Mouse (Mus musculus) gastrocnemius, adult 2 months (tissue): ENCODE measurements at regions not wholly inside any gene's neighbourhood (a gene's known extent, or its start where the extent isn't known, plus 50 kb on each side); places are given as distances from the start of the nearest gene placed in this dataset.

ENCODE experiments used
- DNase-seq: peaks from one replicate; pipeline ENCODE4 v3.0.0; 2022
- H3K27ac ChIP-seq: fragments of 200-600 bp; 2 replicates; pipeline ENCODE4 v1.8.1; 2022; ENCODE audit warnings: mild to moderate bottlenecking
- H3K4me3 ChIP-seq: fragments of 200-600 bp; 2 replicates; pipeline ENCODE4 v1.8.1; 2022; ENCODE audit warnings: mild to moderate bottlenecking, moderate library complexity
- CTCF ChIP-seq: fragments of 200-600 bp; IDR thresholded peaks from 2 replicates; pipeline ENCODE4 v1.8.1; 2022; ENCODE audit warnings: antibody characterized with exemption, mild to moderate bottlenecking, moderate library complexity
- intact Hi-C: fragments of 180-260 bp; cut with DNase I; formaldehyde crosslinking; loops from one replicate; pipeline ENCODE4 v1.15.1; 2025

DNA sequence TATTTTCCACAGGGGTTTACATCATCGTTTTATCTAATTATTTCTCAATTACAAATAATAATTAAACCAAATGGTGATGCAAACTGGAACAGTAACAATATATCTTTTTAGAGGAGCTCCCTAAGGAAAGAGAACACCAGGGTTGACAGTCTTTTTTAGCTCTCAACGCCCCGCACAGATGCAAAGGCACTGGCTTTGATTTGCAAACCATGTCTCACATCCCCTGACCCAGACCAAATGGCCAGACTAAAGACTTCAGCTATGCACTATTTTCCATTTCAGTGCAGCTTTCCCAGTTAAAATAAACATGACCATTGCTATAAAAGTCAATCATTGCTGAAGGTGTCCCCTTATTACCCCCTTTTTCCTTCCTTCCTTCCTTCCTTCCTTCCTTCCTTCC lies 730.6 kb downstream of the Slc4a3 start:
- Histone ChIP-seq H3K27ac (no peak overlapping the region), H3K4me3 (peak overlapping the region; percentile 31)
- intact Hi-C loops = no loop called here
- no peak for DNase-seq
- no peak for TF ChIP-seq CTCF

DNA sequence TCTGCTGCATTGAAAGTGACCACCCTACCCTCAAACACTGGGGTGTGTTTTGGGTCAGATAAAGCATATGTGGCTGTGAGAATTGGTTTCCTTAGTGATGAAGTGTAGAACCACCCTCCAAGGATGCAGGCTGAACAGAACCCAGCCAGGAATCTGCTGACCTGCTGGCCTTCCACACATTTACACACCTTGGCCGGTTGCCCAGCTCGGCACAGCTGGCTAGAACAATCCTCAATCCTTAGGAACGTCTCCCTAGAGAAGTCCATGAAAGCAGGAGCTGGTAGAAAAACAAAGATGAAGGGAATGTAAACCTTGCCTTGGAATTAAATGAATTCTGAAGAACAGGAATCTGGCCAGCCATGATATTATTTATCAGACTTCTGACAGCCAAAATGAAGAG lies 737.3 kb downstream of the Slc4a3 start:
- no peak for TF ChIP-seq CTCF
- DNase-seq = peak; percentile 51
- Histone ChIP-seq H3K27ac (no peak overlapping the region), H3K4me3 (no peak overlapping the region)
- intact Hi-C loops = no loop called here

DNA sequence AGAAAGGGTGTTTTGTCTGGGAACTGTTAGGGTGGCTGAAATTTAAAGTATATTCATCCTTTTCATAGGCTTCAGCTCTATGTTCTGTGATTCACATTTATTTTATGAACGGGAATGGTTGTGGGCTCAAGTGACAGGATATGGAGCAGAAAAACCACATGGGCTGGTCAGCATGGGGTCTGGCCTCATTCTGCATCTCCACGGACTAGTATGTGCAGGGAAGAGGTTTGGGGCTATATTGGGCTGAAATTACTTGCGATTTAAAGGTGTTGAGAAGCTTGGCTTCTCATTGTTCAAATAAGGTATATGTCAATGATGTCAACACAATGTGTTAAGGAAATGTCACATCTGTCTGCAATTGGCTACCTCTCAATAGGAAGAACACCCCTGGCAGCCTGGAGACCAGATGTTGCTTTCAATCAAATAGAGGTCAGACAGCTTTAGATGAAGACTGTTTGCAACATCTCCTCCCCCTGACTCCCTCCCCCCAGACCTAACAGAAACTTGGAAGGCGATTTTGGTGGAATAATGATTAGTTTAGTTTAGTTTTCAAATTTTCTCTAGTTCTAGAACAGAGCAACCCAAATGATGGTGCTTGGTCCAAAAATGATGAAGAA lies 777.0 kb downstream of the Slc4a3 start:
- intact Hi-C loops = no loop called here
- DNase-seq = no peak
- TF ChIP-seq CTCF = no peak
- Histone ChIP-seq H3K27ac (no peak overlapping the region), H3K4me3 (no peak overlapping the region)

DNA sequence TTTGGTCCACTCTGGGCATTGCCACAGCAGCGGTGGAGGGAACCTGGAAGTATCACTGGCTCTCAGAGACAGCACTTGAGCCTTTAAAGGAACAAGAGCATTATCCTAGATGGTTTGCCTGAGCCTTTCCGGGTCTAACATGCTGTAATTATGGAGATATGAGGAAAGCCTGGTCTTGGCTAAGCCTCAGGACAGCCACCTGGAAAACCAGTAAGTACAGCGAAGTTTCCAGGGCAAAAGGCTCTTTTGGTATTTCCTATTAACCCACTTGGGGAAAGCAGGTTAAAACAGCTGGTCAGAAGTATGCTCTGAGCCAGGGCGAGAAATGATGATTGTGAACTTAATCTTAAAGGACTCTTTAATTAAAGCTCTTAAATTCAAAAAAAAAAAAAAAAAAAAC lies 777.5 kb downstream of the Slc4a3 start:
- no peak for TF ChIP-seq CTCF
- Histone ChIP-seq H3K4me3 (no peak overlapping the region), H3K27ac (no peak overlapping the region)
- intact Hi-C loops = no loop called here
- DNase-seq = peak; percentile 15

DNA sequence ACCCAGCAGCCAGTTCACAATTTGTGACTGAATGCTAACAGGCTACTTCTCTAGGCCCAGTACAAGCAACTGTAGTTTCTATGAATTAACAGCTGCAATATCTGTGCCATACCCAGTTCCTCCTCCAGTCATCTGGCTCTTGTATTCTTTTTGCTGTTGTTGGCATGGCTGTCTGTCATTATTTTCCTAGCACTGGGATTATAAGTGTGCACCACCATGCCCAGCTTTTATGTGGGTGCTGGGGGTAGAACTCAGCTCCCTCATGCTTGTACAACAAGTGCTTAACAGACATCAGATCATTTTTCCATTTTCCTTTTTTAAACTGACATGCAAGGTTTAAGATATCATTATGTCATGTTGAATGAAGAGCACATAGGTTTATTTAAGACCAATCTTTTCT lies 789.9 kb downstream of the Slc4a3 start:
- no peak overlapping the region for H3K27ac ChIP-seq
- no peak for DNase-seq
- no peak for TF ChIP-seq CTCF
- H3K4me3 ChIP-seq = no peak overlapping the region
- intact Hi-C loops = no loop called here

DNA sequence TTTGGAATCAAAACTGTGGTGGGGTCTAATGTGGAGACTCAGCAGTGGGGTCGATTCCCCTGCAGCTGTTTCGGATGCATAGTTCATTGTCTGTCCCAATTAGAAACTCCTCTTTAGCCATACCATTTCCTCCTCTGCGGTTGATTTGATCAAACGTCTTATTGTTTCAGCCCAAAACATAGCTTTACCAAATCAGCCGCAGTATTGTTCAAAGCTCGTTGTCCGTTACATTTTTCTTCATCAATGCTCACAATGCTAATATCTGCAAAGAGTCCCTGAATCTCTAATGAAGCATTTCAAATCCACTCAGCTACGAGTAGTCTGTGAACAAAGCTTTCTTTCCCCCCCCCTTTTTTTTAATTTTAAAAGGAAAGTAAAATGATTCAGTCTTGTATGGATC lies 816.0 kb downstream of the Slc4a3 start:
- Histone ChIP-seq H3K27ac (no peak overlapping the region), H3K4me3 (no peak overlapping the region)
- no peak for TF ChIP-seq CTCF
- intact Hi-C loops = no loop called here
- no peak for DNase-seq

DNA sequence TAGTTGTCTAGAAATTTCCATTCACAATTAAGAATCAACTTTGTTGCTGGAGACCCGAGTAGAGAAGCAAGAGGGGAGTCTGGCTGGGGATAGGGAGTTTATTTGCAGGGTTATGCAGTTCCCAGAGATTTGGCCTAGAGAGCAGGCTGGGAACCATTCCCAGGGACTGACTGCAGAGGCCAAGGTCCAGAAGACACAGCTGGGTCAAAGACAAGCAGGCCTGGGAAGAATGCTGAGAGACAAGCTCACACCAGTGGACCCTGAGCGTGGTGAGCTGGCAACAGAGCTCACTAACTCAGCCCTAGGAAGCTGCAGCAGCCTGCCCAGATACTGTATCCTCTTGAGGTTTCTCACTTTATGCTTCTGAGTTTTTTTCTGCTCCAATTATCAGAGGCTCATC lies 827.9 kb downstream of the Slc4a3 start:
- intact Hi-C loops = no loop called here
- no peak overlapping the region for H3K4me3 ChIP-seq
- no peak overlapping the region for H3K27ac ChIP-seq
- DNase-seq = peak; percentile 79
- TF ChIP-seq CTCF = no peak

DNA sequence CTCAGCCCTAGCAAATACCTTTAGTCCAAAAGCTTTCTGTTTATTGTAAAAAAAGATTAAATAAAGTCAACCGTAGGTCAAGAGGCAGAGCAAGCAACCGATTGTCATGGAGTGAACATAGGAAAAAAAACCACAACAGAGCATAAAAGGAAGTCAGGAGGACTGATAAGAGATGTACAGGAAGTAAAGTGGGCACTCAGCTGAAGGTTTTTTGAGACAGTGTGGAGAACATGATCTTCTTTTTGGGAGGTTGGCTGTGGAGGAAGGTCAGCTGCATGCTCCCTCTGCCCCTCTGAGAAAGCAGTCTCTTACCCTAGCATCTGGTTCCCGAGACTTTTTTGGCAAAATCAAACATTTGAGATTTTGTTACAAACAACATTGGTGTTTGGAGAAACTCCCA lies 832.1 kb downstream of the Slc4a3 start:
- TF ChIP-seq CTCF = no peak
- no peak overlapping the region for H3K27ac ChIP-seq
- no peak for DNase-seq
- intact Hi-C loops = no loop called here
- H3K4me3 ChIP-seq = no peak overlapping the region

DNA sequence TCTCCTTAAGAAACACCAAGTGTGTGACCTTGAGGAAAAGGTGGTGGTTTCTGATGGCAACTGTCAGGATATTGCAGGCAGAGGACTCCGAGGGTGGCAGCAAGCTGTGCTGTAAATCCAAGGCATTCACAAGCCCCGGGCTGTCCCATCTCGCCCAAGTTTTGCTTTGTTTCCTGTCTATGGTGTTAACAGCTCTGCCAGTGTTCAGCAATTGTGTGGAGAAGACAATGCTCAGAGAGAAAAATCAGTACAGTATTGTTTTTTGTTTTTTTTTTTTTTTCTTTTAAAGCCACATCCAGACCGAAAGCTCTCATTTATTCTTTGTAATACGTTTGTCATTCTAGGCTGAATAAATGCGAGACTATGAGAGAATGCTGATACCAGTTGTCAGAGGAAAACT lies 846.5 kb downstream of the Slc4a3 start:
- H3K27ac ChIP-seq = no peak overlapping the region
- no peak overlapping the region for H3K4me3 ChIP-seq
- no peak for DNase-seq
- TF ChIP-seq CTCF = no peak
- intact Hi-C loops = no loop called here

DNA sequence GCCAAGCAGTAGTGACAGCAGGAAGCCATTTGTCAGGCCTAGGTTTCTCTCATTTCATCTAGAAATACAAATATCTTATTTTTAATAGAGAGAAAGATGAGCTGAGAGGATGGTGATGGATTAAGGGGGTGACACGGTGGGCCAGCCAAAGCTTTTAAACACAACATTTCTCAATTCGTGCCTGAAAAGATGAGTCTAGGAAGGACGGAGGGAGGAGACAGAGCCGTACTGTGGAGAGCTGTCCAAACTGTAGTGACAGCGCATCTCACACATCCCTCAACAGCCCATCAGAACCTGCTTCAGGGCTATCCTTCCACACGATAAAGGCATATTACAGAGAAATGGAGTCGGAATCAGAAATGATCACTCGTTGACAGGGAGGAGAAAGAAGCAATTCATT lies 848.0 kb downstream of the Slc4a3 start:
- intact Hi-C loops = no loop called here
- TF ChIP-seq CTCF = no peak
- Histone ChIP-seq H3K4me3 (no peak overlapping the region), H3K27ac (no peak overlapping the region)
- DNase-seq = no peak

DNA sequence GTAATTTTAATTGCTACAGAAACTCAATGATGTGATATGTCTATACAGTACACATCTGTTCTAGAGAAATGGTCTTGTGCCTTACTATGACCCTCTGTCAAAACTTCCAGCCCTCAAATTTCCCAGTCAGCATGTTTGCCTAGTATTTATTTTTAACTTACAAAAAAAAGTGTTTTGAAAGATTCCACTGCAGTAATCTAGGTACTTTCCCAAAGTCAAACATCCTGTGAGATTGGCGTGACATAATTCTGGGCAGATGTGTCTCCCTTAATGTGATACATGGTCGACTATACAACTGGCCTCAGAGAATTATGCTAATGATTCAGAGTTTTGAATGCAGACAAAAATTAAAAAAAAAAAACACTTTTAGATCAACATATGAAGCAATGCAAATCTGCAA lies 856.8 kb downstream of the Slc4a3 start:
- intact Hi-C loops = no loop called here
- H3K27ac ChIP-seq = no peak overlapping the region
- H3K4me3 ChIP-seq = no peak overlapping the region
- TF ChIP-seq CTCF = no peak
- no peak for DNase-seq

DNA sequence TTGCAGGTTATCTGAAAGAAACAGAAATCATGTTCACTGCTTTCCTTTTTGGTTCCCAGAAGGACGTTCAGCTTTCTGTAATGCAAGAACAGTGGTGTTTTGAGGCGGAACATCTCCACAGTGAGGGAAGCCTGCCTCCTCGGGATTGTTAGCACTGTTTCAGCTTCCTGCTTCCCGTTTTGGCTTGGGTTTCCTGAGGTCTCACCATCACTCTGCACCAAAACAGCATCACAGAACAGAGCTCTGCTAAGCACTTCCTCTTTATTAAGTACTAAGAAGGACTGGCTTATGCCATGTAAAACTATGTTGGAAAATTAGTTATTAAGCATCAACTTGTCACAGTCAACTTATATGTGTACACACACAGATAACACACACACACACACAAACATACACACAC lies 857.9 kb downstream of the Slc4a3 start:
- no peak for DNase-seq
- no peak overlapping the region for H3K27ac ChIP-seq
- no peak overlapping the region for H3K4me3 ChIP-seq
- no peak for TF ChIP-seq CTCF
- intact Hi-C loops = no loop called here

DNA sequence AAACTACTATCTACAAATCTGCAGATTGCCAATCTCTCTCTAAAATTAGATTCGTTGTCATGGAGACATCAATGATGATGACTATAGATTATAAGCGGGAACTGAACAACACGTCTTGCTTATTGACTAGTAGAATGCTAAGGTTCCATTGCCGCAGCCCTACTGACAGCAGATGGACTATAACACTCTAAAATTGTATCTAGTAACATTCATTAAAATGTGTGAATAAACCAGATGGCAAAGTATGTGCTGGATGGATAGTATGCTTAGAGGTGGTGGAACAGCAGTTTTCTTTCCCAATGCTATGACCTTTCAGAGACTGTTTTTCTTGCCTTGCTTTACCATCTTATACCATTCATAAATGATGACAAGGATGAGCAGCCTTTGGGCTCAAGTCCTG lies 864.7 kb downstream of the Slc4a3 start:
- Histone ChIP-seq H3K27ac (no peak overlapping the region), H3K4me3 (no peak overlapping the region)
- intact Hi-C loops = no loop called here
- TF ChIP-seq CTCF = no peak
- no peak for DNase-seq

DNA sequence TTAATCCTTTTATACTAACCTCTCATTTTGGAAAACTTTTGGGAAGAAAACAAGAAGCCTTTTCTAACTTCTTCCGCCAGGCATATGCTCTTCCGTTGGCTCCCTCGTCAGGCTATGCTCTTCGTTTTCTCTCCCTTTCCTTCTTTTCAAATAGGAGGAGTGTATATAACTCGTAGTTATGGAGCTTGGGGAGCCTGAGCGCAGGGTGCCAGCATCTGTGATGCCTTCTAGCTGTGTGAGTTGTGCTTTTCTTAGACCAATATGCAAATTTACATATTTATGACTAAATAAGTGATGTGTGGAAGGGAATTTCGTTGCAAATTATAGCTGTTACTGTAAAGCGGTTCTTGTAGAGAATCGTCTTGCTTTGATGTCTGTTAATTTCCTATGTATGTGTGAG lies 874.5 kb downstream of the Slc4a3 start:
- DNase-seq = no peak
- intact Hi-C loops = no loop called here
- no peak for TF ChIP-seq CTCF
- Histone ChIP-seq H3K27ac (no peak overlapping the region), H3K4me3 (no peak overlapping the region)

DNA sequence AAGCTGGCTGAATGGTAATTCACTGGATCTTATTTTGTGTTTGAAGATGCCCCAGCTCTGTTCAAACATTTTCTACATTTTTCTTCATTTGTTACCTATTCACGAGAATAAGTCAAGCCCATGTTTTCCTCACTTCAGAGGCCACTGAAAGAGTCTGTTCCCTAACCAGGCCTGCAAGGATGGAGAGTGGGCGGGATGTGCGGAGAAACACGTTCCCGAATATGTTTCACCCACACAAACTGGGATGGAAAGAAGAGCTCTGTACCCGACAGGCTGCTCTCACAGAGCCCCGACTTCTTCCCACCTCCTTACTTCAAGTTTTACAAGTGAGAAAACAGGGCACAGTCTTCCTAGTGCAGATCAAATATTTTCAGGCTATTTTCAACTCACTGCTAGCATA lies 881.4 kb downstream of the Slc4a3 start:
- TF ChIP-seq CTCF = no peak
- no peak overlapping the region for H3K27ac ChIP-seq
- intact Hi-C loops = no loop called here
- no peak for DNase-seq
- no peak overlapping the region for H3K4me3 ChIP-seq
